Mouse (Mus musculus): ENCODE data around the gene Bcor.

Gene Bcor

DNA sequence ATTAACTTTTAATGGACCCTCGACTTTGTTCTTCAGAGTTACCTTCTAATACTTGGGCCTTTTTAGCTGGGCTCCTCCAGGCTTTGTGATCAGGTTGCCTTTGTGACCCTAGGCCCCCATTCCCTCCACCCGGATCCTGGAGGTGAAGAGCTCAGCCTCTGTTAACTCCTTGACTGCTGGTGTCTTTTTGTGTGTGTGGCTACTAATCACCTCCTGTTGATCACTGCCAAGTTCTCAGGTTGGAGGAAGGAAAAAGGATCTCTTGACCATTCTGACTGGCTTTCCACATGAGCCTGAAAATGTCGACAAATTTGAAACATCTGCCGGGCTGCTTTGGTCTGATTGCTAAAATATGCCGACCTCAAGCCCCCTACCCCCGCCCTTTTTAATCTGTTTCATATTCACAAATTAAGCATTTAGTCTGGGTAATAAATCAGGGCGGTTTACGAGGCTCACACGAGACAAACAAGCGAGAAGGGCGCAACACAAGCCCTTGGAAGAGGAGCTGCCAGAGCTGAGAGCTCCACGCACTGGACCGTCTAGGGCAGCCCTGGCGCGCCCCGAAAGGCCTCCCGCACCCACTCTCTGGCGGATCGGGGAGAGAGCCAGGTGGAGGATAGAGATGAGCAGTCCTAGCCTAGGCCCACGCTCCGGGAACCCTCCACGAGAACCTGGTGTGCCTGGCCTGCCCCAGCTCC is 33.6 kb downstream of the Bcor start:
- DNase-seq (ENCODE audit: low spot score), result no peak

DNA sequence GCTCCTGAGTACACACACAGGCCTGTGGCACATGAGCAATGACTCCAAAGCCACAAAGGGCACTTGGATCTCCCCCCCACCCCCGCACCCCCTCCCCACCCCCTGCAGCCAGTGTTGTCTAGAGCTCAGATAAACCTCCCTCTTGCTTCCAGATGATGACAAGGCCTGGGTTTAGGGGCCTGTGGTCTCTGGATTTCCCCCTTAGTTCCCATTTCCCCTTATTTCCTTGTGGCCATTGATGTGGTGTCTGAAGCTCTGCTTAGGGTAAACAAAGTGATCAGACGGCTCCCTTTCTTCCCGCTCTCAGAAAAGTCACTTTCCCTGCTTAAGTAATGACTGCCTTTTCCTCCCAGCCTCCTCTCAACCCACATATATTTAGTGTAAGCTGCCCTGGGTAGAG is 35.6 kb downstream of the Bcor start:
- DNase-seq (ENCODE audit: low spot score), result no peak

DNA sequence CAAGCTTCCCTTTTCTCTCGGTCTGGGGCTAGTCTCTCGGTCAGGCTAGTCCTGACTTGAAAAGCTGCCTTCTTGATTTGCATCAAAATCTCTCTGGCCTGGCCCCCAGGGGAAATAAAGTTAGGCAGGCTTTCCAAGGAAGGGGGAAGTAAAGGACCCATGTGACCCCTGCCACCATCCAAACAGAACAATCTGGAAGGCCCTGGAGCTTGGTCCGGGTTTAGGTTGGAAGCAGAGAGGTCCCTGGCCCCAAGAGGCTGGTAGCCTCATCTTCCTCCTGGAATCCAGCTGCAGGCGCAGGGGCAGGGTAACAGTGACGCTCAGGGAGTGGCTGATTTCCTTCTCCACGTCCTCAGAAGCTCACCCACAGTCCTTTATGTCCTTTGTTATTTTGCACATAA is 36.5 kb downstream of the Bcor start:
- DNase-seq (ENCODE audit: low spot score), result no peak

DNA sequence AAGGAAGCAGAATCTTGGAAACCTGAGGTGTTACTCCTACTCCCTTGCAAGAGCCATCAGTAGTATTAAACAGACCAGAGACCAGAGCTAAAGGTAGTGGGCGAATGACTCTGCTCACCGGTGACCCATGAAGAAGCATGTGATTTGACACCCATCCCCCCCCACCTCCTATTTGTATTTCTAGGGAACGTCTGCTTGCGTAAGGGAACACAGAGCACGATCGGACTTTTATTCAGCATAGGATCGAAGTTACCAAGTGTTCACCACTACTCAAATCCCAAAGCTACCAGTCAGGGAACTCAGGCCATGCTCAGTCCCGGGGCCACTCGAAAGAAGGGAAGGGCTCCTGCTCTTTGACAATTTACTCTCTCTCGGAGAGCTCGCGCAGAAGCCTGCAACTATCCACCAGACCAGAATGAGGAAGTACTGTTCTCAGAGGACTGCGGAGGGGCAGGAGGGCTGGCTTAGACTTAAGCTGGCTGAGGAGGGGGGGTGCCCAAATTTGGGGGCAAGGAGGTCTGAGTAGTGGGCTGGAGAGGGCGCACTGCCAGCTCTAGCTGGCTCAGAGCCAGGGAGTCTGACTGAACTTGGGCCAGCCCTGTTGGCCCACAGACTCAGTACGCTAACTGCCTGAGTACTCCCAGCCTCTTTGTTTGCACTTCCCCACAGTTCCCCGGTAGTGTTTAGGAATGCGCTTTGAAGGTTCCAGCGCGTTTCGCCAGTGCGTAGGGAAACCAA is 37.4 kb downstream of the Bcor start:
- no peak for DNase-seq (ENCODE audit: low spot score)

DNA sequence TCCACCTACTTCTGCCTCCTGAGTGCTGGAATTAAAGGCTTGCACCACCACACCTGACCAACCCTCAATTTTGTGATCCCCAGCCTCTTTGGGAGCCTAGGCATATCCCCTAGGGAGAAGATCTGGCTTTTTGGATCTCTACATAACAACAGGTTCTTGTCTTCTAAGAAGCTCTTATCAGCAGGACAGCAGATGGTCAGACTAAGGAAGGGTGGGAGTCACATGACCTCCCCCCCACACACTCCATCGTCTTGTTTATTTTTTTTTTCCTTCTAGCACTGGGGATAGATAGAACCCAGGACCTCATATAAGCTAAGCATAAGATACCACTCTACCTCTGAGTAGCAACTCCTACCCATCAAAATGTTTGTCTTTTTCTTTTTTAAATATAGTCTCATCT is 40.7 kb downstream of the Bcor start:
- DNase-seq (ENCODE audit: low spot score), result no peak

DNA sequence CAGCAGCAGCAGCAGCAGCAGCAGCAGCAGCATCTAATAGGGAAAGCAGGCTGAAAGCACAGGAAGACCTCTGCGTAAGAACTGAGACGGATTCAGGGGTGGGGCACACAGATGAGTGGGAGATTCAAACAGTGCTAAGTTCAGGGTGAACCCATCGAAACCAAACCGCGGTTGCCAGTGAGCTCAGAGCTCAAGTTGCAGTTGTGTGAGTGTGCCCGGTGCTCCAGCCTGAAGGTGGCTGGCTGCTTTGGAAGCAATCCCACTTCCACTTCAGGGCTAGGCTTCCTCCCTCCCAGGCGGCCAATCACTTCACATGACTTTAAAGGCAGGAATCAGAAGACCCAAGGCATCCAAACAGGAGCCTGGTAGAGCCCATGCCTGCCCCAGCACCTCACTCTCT is 44.0 kb downstream of the Bcor start:
- DNase-seq (ENCODE audit: low spot score), result no peak

DNA sequence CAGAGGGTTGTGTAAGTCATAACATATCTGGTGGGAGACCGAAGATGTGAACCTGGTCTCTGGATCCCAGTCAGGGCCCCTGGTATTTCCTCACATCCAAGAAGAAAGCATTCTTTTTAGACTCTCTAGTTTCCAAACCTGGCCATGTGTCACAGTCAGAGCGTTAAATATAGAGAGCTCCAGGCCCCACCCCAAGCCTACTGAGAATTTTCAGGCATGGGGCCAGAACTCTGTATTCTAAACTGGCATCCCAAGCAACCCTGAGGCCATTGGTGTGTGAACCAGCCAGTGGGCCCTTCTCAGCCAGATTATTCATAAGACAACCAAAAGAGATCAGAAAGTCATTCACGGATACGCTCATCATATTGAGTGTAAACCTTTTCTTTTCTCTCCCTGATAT is 48.0 kb downstream of the Bcor start:
- peak; percentile 60 for DNase-seq (ENCODE audit: low spot score)

DNA sequence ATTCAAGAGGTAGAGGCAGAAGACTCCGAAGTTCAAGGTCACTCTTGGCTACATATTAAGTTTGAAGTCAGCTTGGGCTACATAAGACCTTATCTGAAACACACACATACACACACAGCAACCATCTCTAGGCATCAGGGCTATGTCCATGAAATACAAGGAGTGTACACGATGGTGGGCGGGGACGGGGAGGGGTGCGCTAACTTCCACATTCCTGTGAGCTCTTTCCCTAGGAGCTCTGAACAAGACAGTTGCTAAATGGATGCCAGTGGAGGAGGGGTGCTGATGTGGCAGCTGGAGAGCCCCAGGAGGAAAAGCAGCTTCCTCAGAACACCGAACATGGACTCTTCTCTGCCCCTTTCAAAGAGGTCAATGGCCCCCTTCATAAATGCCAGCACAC is 49.6 kb downstream of the Bcor start:
- DNase-seq (ENCODE audit: low spot score), result no peak

DNA sequence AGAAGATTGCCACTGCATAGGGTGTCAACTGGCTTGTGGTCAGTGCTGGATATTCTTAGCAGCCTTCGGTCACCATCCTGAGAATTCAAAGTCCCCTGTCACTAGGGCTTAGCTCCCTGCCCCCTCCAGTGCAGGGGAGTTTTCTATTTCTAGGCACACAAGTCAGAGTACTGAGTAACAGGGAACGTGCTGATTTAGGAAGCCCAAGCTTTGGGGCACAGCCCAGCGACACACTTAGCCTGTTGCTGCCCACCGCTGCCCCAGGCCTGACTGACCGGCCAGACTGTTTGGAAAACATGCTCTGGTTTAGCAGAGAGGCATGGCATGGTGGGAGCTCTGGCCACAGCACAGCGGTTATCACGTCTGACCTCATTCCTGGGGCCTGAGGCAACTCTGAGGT is 54.8 kb downstream of the Bcor start:
- DNase-seq (ENCODE audit: low spot score), result no peak

DNA sequence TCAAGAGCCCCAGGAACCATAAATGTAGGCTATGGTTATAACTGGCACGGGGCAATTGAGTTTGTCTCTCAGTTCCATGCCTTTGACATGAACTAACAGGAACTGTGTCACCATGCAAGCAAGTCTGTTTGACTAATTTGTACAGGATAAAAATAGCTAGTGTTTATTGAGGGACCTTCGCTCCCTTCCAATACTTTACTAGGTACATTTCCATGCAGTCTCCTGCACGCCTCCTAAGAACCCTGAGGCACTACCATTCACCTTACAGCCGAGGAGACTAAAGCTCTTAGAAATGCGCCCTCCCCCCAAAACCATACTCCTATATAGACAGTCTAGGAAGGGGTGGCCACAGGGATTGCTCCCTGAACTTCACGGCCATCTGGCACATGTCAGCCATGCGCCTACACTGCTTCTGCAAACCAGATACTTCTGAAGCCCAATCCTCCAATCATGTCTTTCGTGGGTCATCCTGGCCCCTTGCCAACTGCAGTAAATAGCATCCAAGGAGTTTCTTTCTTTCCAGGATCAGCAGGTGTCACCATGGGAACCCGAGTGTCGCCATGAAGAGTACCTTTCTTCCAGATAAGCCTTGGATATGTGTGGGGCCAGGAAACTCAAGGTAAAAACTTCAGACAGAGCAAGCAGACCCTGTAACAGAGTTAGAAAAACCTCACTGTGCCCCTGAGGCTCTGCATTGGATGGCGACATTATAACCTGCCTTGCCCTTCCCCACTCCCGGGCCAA is 63.2 kb downstream of the Bcor start:
- DNase-seq (ENCODE audit: low spot score), result no peak

DNA sequence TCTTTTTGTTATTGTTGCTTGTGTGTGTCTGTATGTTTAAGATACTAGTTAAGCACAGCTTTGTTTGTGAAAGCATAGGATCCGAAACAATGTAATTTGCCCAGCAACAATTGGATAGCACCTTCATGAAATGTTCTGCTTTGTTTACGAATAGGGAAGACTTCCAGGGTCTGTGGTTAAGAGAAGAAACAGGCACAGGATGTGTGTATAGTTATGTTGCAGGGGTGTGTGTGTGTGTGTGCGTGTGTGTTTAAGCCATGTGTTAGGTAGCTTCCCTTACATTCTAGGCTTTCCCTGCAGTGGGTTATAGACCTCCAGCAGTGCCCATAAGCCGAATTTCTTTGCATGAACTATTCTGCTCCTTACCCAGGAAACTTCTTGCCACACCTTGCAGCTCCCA is 66.8 kb downstream of the Bcor start:
- no peak for DNase-seq (ENCODE audit: low spot score)

DNA sequence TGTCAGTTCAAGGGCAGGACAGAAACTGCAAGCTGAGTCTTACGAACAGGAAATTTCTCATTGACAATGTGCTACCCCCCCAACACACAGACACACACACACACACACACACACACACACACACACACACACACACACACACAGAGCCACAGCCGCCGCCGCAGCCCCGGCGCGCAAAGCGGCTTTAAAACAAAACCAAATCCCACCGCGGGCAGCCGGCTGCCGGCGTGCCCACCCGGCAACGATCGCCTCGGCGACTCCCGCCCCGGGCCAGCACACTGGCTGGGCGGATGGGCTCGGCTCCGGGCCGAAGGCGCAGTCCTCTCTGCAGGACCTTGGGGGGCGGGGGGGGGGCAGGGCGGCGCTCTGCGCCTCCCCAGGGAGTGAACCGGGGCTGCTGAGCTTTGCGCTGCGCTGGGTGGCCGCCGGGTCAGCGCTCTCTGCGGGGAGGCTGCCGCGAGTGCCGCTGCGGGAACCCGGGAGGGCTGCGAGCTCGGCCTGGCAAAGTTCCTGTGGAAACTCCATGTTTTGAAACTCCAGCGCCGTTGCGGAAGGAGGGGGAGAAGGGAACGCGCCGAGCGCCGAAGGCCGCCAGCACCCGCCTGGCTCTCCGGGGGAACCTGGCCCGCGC is 68.6 kb downstream of the Bcor start:
- DNase-seq (ENCODE audit: low spot score), result peak; percentile 16

DNA sequence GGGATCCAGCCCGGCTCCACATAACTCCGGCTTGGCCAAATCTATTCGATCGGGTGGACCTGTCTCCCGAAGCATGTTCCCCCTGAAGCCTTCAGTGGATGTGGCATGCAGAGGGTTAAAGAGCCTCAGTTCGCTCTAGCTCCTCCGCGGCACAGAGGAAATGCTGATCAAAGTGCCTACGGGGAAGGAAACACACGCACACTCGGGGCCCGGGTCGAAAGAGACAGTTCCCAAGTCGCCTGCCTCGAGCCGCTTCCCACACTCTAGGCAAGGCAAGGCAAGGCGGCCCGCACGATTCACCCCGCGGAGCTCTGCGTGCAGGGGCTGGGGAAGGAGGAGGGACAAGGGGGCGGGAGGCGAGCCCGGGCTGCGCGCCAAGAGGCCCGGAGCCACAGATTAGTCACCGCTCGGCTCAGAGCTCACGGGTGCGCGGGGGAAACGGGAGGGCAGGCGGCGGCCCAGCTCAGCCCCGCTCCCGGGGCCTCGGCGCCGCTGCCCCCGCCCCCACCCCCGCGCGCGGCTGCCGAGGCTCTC is 69.2 kb downstream of the Bcor start:
- no peak for DNase-seq (ENCODE audit: low spot score)

DNA sequence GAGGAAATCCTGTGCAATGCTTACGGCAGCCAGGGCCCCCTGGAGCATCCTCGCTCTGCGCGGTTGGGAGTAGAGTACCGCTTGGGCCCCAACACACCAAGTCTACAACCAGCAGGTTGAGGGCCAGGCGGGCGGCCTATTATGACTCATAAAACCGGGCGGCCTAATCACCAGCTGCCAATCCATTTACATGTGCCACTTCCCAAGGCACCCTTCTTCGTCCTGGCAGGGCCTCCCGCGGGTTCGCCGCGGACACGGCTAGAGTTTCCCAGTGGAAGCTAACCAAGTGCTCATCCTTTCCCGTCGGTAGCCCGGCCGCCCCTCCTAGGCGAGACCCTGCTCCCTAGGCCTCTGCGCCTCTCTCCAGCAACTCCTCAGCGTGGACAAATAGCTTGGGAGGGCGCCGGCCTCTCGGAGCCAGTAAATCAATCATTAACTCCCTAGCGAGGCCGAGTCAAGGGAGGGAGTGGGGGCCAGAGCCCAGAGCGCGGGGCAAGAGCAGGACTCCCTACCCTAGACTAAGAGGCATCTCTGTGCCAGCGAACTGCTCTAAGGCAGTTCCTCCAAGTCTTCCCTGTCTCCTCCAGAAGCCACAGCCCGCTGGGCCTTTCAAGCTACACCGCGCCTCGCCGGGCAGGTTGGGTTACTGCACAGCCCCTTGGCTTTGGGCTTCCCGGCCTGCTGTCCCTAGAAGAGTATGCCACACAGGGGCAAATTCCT is 69.8 kb downstream of the Bcor start:
- no peak for DNase-seq (ENCODE audit: low spot score)

DNA sequence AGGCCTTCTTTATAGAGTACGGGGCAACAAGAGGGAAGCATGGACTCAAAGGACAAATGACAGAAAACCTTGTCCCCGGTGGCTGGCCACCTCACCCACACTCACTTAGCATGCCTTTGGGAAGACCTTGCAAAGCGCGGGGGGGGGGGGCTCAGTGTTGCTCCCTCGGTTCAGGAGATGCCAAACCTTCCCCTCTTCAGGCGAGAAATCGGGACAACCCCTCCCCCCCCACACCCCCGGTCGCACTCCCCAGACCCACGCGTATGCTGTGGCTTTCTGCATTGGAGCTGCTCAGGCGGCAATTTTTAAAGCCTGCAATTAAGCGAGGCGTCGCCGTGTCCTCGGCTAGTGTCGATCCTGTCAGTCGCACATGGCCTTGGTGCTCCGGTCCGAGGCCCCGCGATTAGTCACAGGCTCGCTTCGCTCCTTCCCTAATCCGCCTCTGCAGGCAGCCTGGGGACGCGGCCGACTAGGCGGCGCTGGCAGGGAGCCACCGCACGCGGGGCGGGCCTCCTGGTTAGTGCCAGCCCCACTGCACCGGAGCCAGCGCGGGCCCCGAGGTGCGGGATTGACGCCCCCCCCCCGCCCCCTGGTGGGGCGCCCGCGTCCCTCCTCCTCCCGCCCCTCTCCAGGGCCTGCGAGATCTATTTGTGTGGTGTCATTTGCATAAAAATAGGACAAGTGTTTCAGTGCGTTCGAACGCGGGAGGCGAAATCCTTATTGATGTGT is 70.6 kb downstream of the Bcor start:
- no peak for DNase-seq (ENCODE audit: low spot score)

DNA sequence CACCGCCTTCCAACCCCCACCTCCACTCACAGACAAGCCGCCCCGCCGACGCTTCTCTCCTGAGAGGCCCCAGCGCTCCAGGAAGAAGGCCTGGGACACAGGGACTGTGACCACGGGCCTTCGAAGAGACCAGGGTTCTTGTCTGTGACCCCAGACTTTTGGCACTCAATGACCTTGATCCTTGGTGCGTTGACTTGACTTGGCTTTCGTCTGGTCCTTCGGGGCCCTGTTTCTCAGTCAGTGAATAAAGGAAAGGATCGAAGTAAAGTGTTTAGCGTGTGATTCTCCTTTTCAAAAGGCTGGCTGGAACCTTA is 71.2 kb downstream of the Bcor start:
- no peak for DNase-seq (ENCODE audit: low spot score)

DNA sequence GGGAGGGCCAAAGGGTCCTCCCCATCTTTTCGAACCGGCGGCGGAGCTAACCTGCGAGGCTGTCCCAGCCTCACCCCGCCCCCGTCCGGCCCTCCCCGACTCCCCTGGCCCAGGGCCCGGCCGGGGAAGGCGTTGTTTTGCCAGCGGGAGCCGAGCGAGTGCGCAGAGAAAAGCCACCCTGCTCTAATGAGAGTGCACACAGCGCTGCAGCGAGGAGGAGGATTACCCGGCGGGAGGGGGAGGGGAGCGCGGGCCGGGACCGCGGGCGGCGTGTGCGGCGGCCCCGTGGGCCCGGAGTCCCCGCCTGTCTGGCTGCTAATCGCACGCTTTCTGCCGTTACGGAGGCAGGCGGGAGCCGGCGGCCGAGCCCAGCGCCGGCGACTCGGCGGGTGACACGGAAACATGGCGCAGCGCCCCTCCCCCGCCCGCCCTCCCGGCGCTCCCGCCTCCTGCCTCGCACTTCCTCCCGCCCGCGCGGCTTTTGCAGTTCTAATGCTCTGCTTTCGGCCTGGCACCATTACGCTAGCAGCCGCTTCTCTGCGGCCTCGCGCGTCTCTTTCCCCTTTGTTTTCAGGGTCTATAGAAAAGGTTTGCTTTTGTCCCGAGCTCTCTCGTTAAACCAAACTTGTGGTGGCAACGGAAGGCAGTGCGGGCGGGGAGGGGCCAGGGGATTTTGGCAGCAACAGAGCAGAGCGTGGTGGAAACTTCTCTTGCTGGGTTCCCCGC is 71.7 kb downstream of the Bcor start:
- no peak for DNase-seq (ENCODE audit: low spot score)

DNA sequence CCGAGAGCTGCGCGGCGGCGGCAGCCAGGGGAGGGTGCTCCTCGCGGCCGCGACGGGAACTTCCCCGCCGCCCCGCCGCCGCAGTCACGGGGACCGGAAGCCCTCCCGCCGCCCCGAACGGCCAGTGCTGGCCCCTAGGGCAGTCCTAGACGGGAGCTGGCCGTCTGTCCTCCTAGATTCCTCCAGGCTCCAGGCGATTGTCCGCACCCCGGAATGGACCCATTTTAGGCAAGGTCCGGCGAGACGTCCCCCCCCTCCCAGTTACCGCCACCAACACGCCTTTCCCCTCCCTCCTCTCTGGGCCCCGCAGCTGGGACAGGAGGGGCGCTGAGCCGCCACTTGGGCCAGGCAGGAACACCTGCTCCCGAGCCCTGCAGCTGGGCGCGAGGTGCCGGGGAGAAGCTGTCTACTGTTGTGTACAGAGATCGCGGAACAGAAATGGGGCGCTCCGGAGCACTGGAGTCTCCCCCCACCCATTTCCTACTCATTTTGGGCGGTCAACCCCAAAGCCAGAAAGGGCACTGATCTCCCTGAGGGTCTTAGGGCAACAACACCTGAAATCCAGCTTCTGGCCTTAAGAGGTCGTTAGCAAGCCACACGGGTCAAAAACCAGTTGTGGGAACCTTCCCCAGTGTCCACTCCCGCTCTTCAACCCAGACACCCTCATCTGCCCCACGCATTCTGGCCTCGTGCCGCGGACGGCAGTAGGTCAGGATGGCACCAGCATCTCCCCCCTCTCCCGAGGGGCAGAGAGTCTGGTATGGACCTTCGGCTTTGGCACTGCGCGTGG is 72.4 kb downstream of the Bcor start:
- no peak for DNase-seq (ENCODE audit: low spot score)

DNA sequence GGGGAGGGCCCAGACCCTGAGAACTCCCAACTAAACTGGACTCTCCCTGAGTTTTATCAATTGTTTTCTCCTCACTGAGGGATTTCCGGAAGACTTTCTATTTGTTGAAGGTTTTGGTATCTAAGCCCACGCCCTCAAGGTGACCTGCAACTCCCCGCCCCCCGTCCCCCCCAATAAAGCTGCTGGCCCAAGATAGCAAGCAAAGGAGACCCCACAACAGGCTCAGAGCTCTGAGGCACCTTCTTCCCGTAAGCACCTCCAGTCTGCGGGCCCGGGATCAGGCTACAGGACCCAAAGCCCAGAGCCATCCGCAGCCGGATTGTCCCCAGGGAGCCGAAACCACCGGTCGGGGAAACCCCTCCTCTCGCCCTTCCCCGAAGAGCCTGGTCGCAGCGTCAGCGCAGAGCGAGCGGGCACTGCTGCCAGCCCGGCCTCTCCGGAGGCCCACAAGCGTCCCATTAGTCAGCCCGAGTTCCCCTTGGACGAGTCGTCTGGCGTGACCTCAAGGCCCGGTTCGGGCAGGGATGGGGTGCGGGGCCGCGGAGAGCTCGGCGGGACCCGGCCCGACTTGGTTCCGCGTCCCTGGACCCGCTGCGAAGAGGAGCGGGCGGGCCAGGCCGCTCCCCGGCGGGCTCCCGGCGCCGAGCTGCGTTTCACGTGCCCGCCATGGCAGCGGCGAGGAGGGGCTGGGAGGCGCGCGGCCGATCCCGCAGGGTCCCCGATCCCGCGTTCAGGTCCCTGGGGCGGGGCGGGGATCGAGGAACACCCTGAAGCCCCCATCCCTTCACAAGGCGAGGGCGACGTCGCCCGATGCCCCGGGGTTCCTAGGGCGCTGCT is 73.3 kb downstream of the Bcor start:
- no peak for DNase-seq (ENCODE audit: low spot score)
